Mouse (Mus musculus) spleen, postnatal 0 days (tissue): ENCODE results near the gene Akap11. TPM values are rescaled to one million over a fixed set of nuclear protein-coding genes. Genes with fewer than 3 reads are reported as not detected.

Source experiments
- polyA plus RNA-seq: library from polyadenylated mRNA; unstranded; fragments of >200 nt; fragmentation: Nextera tagmentation; extraction: Ambion mirVana; gene quantifications from 2 replicates; pipeline ENCODE4 v1.2.1, GENCODE M21; 2015

Akap11 gene
- 6.6 and 7.0 TPM in 2 replicates for polyA plus RNA-seq

DNA sequence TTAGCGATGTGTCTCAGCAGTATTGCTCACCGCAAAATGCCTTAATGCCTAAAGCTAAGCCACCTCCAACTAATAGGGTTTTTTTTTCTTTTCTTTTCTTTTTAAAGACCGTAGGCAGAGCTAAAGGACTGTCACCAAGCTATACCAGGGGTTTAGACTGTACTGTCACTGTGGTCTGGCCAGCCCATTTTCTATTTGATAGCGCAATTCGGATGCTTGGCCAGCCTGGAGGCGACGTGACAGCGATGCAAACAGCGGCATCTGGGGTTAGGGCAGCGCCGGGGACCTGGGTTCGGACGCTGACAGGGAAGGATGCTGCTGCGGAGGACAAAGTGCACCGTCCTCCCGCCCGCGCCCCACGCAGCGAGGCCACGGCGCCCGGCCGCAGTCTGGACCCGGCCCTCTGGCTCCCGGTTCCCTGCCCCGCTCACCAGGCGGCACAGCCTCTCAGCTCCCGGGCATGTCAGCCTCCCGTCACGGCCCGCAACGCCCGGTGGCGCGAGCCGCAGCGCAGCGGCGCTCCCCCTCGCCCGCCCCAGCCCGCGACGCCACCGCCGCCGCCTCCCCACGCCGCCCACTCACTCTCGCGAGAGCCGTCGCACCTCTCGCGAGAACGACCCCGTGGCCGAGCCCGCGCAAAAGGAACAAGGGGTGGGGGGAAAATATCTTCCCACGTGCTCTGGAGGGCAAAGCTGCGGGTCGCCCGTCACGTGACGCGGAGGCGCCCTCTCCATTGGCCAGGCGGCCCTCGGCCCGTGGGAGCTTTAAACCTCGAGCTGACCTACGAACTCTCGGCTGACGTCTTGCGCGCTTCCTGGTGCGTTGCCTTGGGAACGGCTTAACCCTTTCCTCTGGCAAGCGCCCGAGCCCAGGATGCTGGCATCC is at the start of gene Akap11:
TSS of gene Akap11 (minus strand) at position 528 of the 885 bp plus-strand sequence.

Other genes starting within 250 kb of the Akap11 start
- 0.25 and 0.29 TPM in 2 replicates for gene Tnfsf11, start 228.8 kb downstream of the Akap11 start, polyA plus RNA-seq
- gene Dgkh, start 196.0 kb upstream of the Akap11 start, polyA plus RNA-seq = 0.83 and 0.89 TPM in 2 replicates